Mouse (Mus musculus) lung, embryonic 16.5 days (tissue): Measurements from ENCODE around the gene Ntng1. TPM values are rescaled to one million over a fixed set of nuclear protein-coding genes. Genes with fewer than 3 reads are reported as not detected.

Experiments used
- ATAC-seq: fragments of 200-750 bp; cut with Nextera tagmentation; 2 replicates; pipeline ENCODE4 v1.8.0; 2017; ENCODE audit warnings: low read depth, mild to moderate bottlenecking, moderate library complexity
- H3K27ac ChIP-seq: fragments of 300-500 bp; sonication (generic); 2 replicates; pipeline ENCODE4 v1.5.1; 2014; ENCODE audit warnings: mild to moderate bottlenecking, control low read depth, low read length
- H3K27me3 ChIP-seq: fragments of 300-500 bp; sonication (generic); 2 replicates; pipeline ENCODE4 v1.6.1; 2014; ENCODE audit warnings: low read depth, low read length, mixed read lengths; ENCODE audit not compliant: control insufficient read depth, insufficient read depth
- H3K36me3 ChIP-seq: fragments of 300-500 bp; sonication (generic); 2 replicates; pipeline ENCODE4 v1.6.1; 2014; ENCODE audit warnings: low read length; ENCODE audit not compliant: control insufficient read depth, insufficient read depth
- H3K4me1 ChIP-seq: fragments of 300-500 bp; sonication (generic); replicated peaks from 2 replicates; pipeline ENCODE4 v1.6.1; 2014; ENCODE audit warnings: low read length, mixed read lengths; ENCODE audit not compliant: control insufficient read depth, insufficient read depth
- H3K4me2 ChIP-seq: fragments of 300-500 bp; sonication (generic); 2 replicates; pipeline ENCODE4 v1.6.1; 2014; ENCODE audit warnings: low read depth, low read length, control low read depth
- H3K4me3 ChIP-seq: fragments of 300-500 bp; sonication (generic); 2 replicates; pipeline ENCODE4 v1.5.1; 2014; ENCODE audit warnings: mild to moderate bottlenecking, low read length, control low read depth
- H3K9ac ChIP-seq: fragments of 300-500 bp; sonication (generic); 2 replicates; pipeline ENCODE4 v1.6.1; 2014; ENCODE audit warnings: low read length, control low read depth
- H3K9me3 ChIP-seq: fragments of 300-500 bp; sonication (generic); 2 replicates; pipeline ENCODE4 v1.6.1; 2016; ENCODE audit warnings: low read length; ENCODE audit not compliant: control insufficient read depth
- WGBS: fragments of 180-500 bp; shearing (Covaris S2); extraction: QIAGEN DNeasy Blood & Tissue Kit; methylation state at CpG from one replicate; pipeline ENCODE4 v1.1.7; 2014; 5-methylcytosine and 5-hydroxymethylcytosine counted together
- polyA plus RNA-seq: library from polyadenylated mRNA; unstranded; fragments of >200 nt; fragmentation: Nextera tagmentation; extraction: Ambion mirVana; gene quantifications from 2 replicates; pipeline ENCODE4 v1.2.1, GENCODE M21; 2015

Gene Ntng1
- polyA plus RNA-seq, 1 experiment from 2014 or later = 1.1 TPM

GRCm38 (mm10) chr3:109917926-109918694, 225.7 kb downstream of the Ntng1 start:
- Histone ChIP-seq H3K4me2 (no peak overlapping the region), H3K9me3 (no peaks in the 10 kb centered on the region), H3K4me1 (no peaks in the 10 kb centered on the region), H3K9ac (no peak overlapping the region), H3K4me3 (no peak overlapping the region), H3K27ac (no peak overlapping the region), H3K27me3 (no peaks in the 10 kb centered on the region), H3K36me3 (no peaks in the 10 kb centered on the region)
- no peak for ATAC-seq
- WGBS = 74% methylated on average over 8 of the region's 8 CpGs

- H3K4me3 ChIP-seq = no peak overlapping the region
- 50% methylated on average over 4 of the region's 4 CpGs for WGBS
- H3K9ac ChIP-seq = no peak overlapping the region
- no peaks in the 10 kb centered on the region for H3K9me3 ChIP-seq
- H3K36me3 ChIP-seq = no peaks in the 10 kb centered on the region
- no peak overlapping the region for H3K4me2 ChIP-seq
- H3K27me3 ChIP-seq = no peaks in the 10 kb centered on the region
- no peak for ATAC-seq
- no peaks in the 10 kb centered on the region for H3K4me1 ChIP-seq
- no peak overlapping the region for H3K27ac ChIP-seq
These were observed 226.7 kb downstream of the Ntng1 start for GRCm38 (mm10) chr3:109917077-109917476.

GRCm38 (mm10) chr3:109914226-109914625, 229.6 kb downstream of the Ntng1 start:
- no peak for ATAC-seq
- Histone ChIP-seq H3K27me3 (no peaks in the 10 kb centered on the region), H3K9me3 (no peaks in the 10 kb centered on the region), H3K9ac (no peak overlapping the region), H3K4me1 (no peaks in the 10 kb centered on the region), H3K27ac (no peak overlapping the region), H3K4me2 (no peak overlapping the region), H3K4me3 (no peak overlapping the region), H3K36me3 (no peaks in the 10 kb centered on the region)
- WGBS = 67% methylated on average over 5 of the region's 5 CpGs

- Histone ChIP-seq H3K36me3 (no peaks in the 10 kb centered on the region), H3K4me2 (no peak overlapping the region), H3K4me1 (no peaks in the 10 kb centered on the region), H3K27ac (no peak overlapping the region), H3K27me3 (no peaks in the 10 kb centered on the region), H3K4me3 (no peak overlapping the region), H3K9ac (no peak overlapping the region), H3K9me3 (no peaks in the 10 kb centered on the region)
- ATAC-seq = no peak
- 4% methylated on average over 1 of the region's 1 CpGs for WGBS
These were observed 253.2 kb downstream of the Ntng1 start for GRCm38 (mm10) chr3:109890600-109890999.

- 40% methylated on average over 4 of the region's 4 CpGs for WGBS
- no peak for ATAC-seq
- H3K4me1 ChIP-seq = no peaks in the 10 kb centered on the region
- no peak overlapping the region for H3K4me3 ChIP-seq
- no peak overlapping the region for H3K9ac ChIP-seq
- H3K27ac ChIP-seq = no peak overlapping the region
- H3K36me3 ChIP-seq = no peaks in the 10 kb centered on the region
- no peaks in the 10 kb centered on the region for H3K9me3 ChIP-seq
- H3K27me3 ChIP-seq = no peaks in the 10 kb centered on the region
- H3K4me2 ChIP-seq = no peak overlapping the region
These were observed 258.1 kb downstream of the Ntng1 start for GRCm38 (mm10) chr3:109885672-109886071.

DNA sequence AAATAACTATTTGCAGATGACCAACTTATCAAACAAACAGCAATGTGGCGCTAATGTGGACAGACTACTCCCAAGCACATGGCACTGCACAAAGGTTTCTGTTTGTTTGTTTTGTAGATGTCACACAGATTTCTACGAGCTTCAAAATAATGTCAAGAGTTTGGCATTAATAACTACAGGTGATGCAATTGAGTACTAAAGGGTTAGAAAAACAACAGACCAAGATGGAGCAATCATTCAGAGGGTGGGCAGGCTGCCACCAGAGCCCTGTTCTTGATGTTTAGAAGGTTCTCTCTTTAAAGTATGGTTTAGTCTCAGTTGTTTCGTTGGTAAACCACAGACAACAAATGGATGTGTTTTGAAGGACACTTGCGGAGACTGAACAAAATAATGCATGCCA, 264.8 kb downstream of the Ntng1 start:
- H3K27ac ChIP-seq = no peak overlapping the region
- no peak overlapping the region for H3K9ac ChIP-seq
- no peak overlapping the region for H3K4me2 ChIP-seq
- no peak for ATAC-seq
- H3K9me3 ChIP-seq = no peaks in the 10 kb centered on the region
- H3K36me3 ChIP-seq = no peaks in the 10 kb centered on the region
- WGBS = 70% methylated on average over 4 of the region's 4 CpGs
- H3K4me3 ChIP-seq = no peak overlapping the region
- no peaks in the 10 kb centered on the region for H3K4me1 ChIP-seq
- H3K27me3 ChIP-seq = no peaks in the 10 kb centered on the region

- Histone ChIP-seq H3K4me3 (no peak overlapping the region), H3K27me3 (no peaks in the 10 kb centered on the region), H3K9me3 (no peaks in the 10 kb centered on the region), H3K36me3 (no peaks in the 10 kb centered on the region), H3K27ac (no peak overlapping the region), H3K9ac (no peak overlapping the region), H3K4me2 (no peak overlapping the region), H3K4me1 (no peaks in the 10 kb centered on the region)
- ATAC-seq = no peak
- WGBS = 92% methylated on average over 17 of the region's 17 CpGs
These were observed 271.8 kb downstream of the Ntng1 start for GRCm38 (mm10) chr3:109871986-109872385.

DNA sequence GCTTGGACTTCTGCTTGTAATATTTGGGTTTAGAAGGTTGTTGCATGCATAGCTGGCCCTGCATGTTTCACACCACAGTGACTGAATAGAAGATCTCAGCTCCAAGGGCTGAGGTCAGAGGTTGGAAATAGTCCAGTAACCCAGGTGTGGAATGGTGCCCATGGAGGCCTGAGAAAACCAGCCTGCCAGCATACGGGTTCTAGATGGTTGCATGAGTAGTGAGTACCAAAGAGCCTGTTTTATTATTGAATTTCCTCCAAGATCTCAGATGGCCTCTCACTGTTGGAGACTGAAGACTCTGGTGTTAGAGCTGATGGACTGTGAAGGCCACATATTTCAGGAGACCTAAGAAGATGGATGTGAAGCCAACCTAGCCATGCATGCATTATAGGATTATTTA, 285.5 kb downstream of the Ntng1 start:
- H3K4me1 ChIP-seq = no peaks in the 10 kb centered on the region

GRCm38 (mm10) chr3:109854449-109855155, 289.2 kb downstream of the Ntng1 start:
- Histone ChIP-seq H3K27me3 (no peaks in the 10 kb centered on the region), H3K9me3 (no peaks in the 10 kb centered on the region), H3K4me1 (no peaks in the 10 kb centered on the region), H3K27ac (no peak overlapping the region), H3K36me3 (no peaks in the 10 kb centered on the region), H3K4me2 (no peak overlapping the region), H3K9ac (no peak overlapping the region), H3K4me3 (no peak overlapping the region)
- no peak for ATAC-seq
- 72% methylated on average over 9 of the region's 9 CpGs for WGBS

More for the DNA sequence above, 285.5 kb downstream of the Ntng1 start:
- Histone ChIP-seq H3K27ac (no peak overlapping the region), H3K36me3 (no peaks in the 10 kb centered on the region), H3K4me3 (no peak overlapping the region), H3K27me3 (no peaks in the 10 kb centered on the region), H3K9ac (no peak overlapping the region), H3K9me3 (no peaks in the 10 kb centered on the region), H3K4me2 (no peak overlapping the region)
- WGBS = 92% methylated on average over 1 of the region's 1 CpGs
- no peak for ATAC-seq
